Mouse (Mus musculus) adrenal gland, postnatal 0 days (tissue): ENCODE measurements around the gene Gprin1. TPM values are rescaled to one million over a fixed set of nuclear protein-coding genes. Genes with fewer than 3 reads are reported as not detected.

Source experiments
- polyA plus RNA-seq: library from polyadenylated mRNA; unstranded; fragments of >200 nt; fragmentation: Nextera tagmentation; extraction: Ambion mirVana; gene quantifications from 2 replicates; pipeline ENCODE4 v1.2.1, GENCODE M21; 2015

The Gprin1 gene
- 2.5 and 5.9 TPM in 2 replicates for polyA plus RNA-seq

GRCm38 (mm10) chr13:54749864-54750411 lies at the start of gene Gprin1:
Gene Gprin1 (minus strand): TSS chr13:54749874.

GRCm38 (mm10) chr13:54788740-54789560 lies 39.3 kb upstream of the Gprin1 start, which contains the start of gene Tspan17:
Gene Tspan17 (plus strand): TSS chr13:54789377.

GRCm38 (mm10) chr13:54783698-54784097 lies 34.0 kb upstream of the Gprin1 start, which contains the start of gene Eif4e1b:
Gene Eif4e1b (plus strand): TSS chr13:54783998.

GRCm38 (mm10) chr13:54766192-54766768 lies 16.6 kb upstream of the Gprin1 start, which contains the start of gene Sncb:
Gene Sncb (minus strand): TSS chr13:54766595.

GRCm38 (mm10) chr13:54701243-54701642 lies 48.4 kb downstream of the Gprin1 start, which contains the start of gene Cdhr2:
Gene Cdhr2 (plus strand): TSS chr13:54701461.

GRCm38 (mm10) chr13:54693558-54694347 lies 55.9 kb downstream of the Gprin1 start, which contains the start of gene Rnf44:
Gene Rnf44 (minus strand): TSS chr13:54693907.

Other genes starting within 250 kb of the Gprin1 start
- gene Simc1, start 246.1 kb downstream of the Gprin1 start, polyA plus RNA-seq: 6.0 and 7.1 TPM in 2 replicates
- gene 4833439L19Rik, start 184.4 kb downstream of the Gprin1 start, polyA plus RNA-seq: 80.9 and 116 TPM in 2 replicates
- gene Arl10, start 174.9 kb downstream of the Gprin1 start, polyA plus RNA-seq: 25.8 and 34.1 TPM in 2 replicates
- gene Nop16, start 159.8 kb downstream of the Gprin1 start, polyA plus RNA-seq: 60.6 and 70.1 TPM in 2 replicates
- gene Higd2a, start 159.7 kb downstream of the Gprin1 start, polyA plus RNA-seq: 233 and 359 TPM in 2 replicates
- gene Cltb, start 138.5 kb downstream of the Gprin1 start, polyA plus RNA-seq: 63.4 and 81.3 TPM in 2 replicates
- 51.6 and 68.5 TPM in 2 replicates for gene Faf2, start 128.1 kb downstream of the Gprin1 start, polyA plus RNA-seq
- gene Rnf44, start 56.0 kb downstream of the Gprin1 start, polyA plus RNA-seq: 53.9 and 65.9 TPM in 2 replicates
- 0.30 and 1.0 TPM in 2 replicates for gene Cdhr2, start 48.4 kb downstream of the Gprin1 start, polyA plus RNA-seq
- 1.0 and 4.8 TPM in 2 replicates for gene Sncb, start 16.7 kb upstream of the Gprin1 start, polyA plus RNA-seq
- not detected in 2 replicates for gene Eif4e1b, start 34.1 kb upstream of the Gprin1 start, polyA plus RNA-seq
- 54.9 and 67.6 TPM in 2 replicates for gene Tspan17, start 39.5 kb upstream of the Gprin1 start, polyA plus RNA-seq
- 4.6 and 5.3 TPM in 2 replicates for gene Unc5a, start 199.5 kb upstream of the Gprin1 start, polyA plus RNA-seq